In the genomic region with DNA sequence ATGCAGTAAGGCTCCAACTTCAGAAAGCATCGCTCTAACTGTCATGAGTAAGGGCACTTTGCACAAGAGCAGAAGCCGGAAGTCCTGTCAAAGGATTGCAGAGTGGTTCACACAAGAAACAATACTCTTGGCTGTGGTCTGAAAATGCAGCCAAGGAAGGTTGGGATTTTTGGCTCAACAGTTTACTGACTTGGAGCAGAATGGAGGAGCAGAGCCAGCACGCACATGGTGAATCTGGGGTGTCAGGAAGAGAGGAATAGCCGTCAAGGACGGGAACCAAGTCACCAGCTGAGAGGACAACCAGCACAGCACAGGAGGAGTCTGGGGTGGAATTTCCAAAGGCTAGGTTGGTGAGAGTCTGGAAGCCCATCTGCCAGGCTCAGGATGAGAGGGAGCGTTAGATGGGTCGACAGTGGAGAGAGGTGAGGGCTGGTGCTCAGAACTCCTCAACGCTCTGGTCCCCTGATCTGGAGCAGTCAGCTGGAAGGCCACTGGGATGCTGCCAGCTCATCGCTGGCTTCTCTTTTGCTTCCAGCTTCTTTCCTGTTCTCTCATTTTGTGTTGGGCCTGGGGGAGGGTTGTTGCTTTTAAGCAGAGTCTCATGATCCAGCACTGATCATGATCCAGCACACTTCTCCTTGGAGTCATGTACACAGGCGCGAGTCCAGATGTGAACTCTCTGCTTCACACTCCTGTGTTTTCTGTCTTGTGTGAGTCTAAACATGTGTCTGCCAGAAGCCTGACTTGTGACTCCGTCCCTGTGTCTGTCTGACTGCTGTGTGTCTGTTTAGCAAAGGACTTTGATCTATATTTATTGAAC, we compare ENCODE assay signal across 10 mouse cellular contexts. TPM values are rescaled to one million over a fixed set of nuclear protein-coding genes. Genes with fewer than 3 reads are reported as not detected.
DNase-seq lines count a peak whose midpoint lies in the region; ATAC-seq lines count a peak whose summit lies in the region.
"Had no signal": no experiment of that assay in that cellular context is flagged by ENCODE, and none has a peak within 500 bp of the region (broad histone marks: within the 10 kb centered on the region; RNA-seq: fewer than 3 reads in every experiment).

No protein-coding gene starts in this region.

- no peak for ATAC-seq in embryonic facial prominence, embryonic 13.5 days (ENCODE audit: insufficient number of reproducible peaks, insufficient read depth, low FRiP score, low TSS enrichment, low read depth)
- no peak for ATAC-seq in limb, embryonic 15.5 days (ENCODE audit: insufficient number of reproducible peaks, low FRiP score, low TSS enrichment, low read depth)
- ATAC-seq in CD4-positive, CD25-positive, alpha-beta regulatory T cell, adult 4 months = no peak

- H3K36me3 ChIP-seq in embryonic facial prominence, embryonic 13.5 days = 0 out of 2 replicates have a peak, but pooled peaks cover 11% of the 10 kb centered on the region
- H3K36me3 ChIP-seq in embryonic facial prominence, embryonic 10.5 days (replicated peaks) = no peaks in the 10 kb centered on the region; the same call in 1 of the 2 replicates
- H3K36me3 ChIP-seq in limb, embryonic 15.5 days = peaks cover 10% of the 10 kb centered on the region; the same call in 1 of the 2 replicates

- 80% methylated on average over 12 of the region's 12 CpGs for WGBS in embryonic facial prominence, embryonic 13.5 days
- WGBS in embryonic facial prominence, embryonic 10.5 days = 87% methylated on average over 12 of the region's 12 CpGs
- WGBS in limb, embryonic 15.5 days = 55% methylated on average over 12 of the region's 12 CpGs

- no peak overlapping the region for H3K4me2 ChIP-seq in embryonic facial prominence, embryonic 13.5 days
- no peak overlapping the region for H3K4me2 ChIP-seq in limb, embryonic 15.5 days

- H3K9me3 ChIP-seq in embryonic facial prominence, embryonic 13.5 days = no peaks in the 10 kb centered on the region
- no peaks in the 10 kb centered on the region for H3K9me3 ChIP-seq in embryonic facial prominence, embryonic 10.5 days
- H3K9me3 ChIP-seq in limb, embryonic 15.5 days = no peaks in the 10 kb centered on the region

- no peak for DNase-seq in embryonic facial prominence, embryonic 10.5 days (ENCODE audit: low spot score)
- DNase-seq in left cerebral cortex, postnatal 4 days = peak; percentile 64
- DNase-seq in left cerebral cortex, adult 8-10 months (ENCODE audit: low spot score in 2 of 2) = no peak
- peak; percentile 72 for DNase-seq in cerebellum, adult 9-11 months
- DNase-seq in kidney, adult 8-10 months = no peak
- DNase-seq: thymus, postnatal 25 days had no signal

- intact Hi-C loops in left cerebral cortex, postnatal 4 days (cut with DNase I) = no loop called here

- H3K27ac ChIP-seq in embryonic facial prominence, embryonic 13.5 days = peak overlapping the region; percentile 5; the same call in 1 of the 2 replicates
- no peak overlapping the region for H3K27ac ChIP-seq in embryonic facial prominence, embryonic 10.5 days (replicated peaks)
- peak overlapping the region; percentile 65; the same call in 1 of the 2 replicates for H3K27ac ChIP-seq in limb, embryonic 15.5 days
- H3K27ac ChIP-seq: kidney, postnatal 0 days had no signal

- no peak overlapping the region for H3K4me3 ChIP-seq in embryonic facial prominence, embryonic 13.5 days
- no peak overlapping the region for H3K4me3 ChIP-seq in embryonic facial prominence, embryonic 10.5 days
- no peak overlapping the region for H3K4me3 ChIP-seq in limb, embryonic 15.5 days

- peak overlapping the region; percentile 1; the same call in 1 of the 2 replicates for H3K9ac ChIP-seq in embryonic facial prominence, embryonic 13.5 days
- no peak overlapping the region for H3K9ac ChIP-seq in limb, embryonic 15.5 days

- no peaks in the 10 kb centered on the region for H3K27me3 ChIP-seq in embryonic facial prominence, embryonic 13.5 days
- no peaks in the 10 kb centered on the region for H3K27me3 ChIP-seq in embryonic facial prominence, embryonic 10.5 days (replicated peaks; ENCODE audit: low read depth, poor library complexity, severe bottlenecking)
- no peaks in the 10 kb centered on the region for H3K27me3 ChIP-seq in limb, embryonic 15.5 days

- H3K4me1 ChIP-seq in embryonic facial prominence, embryonic 13.5 days = peaks cover 7% of the 10 kb centered on the region; the same call in 1 of the 2 replicates
- peaks cover 17% of the 10 kb centered on the region for H3K4me1 ChIP-seq in embryonic facial prominence, embryonic 10.5 days
- H3K4me1 ChIP-seq in limb, embryonic 15.5 days = peaks cover 19% of the 10 kb centered on the region

RNA-seq across cellular contexts. Expression of gene Morc3, which starts 34.7 kb away (rescaled TPM):
- polyA plus RNA-seq in embryonic facial prominence, embryonic 13.5 days (2015; fragmentation: Nextera tagmentation; extraction: Ambion mirVana) = 32.9 and 42.8 TPM in 2 replicates
- 29.1 and 31.5 TPM in 2 replicates for polyA plus RNA-seq in embryonic facial prominence, embryonic 10.5 days (2016; fragmentation: Nextera tagmentation; extraction: Ambion mirVana)
- 10 to 100 TPM; 38.0 to 45.6 TPM for total RNA-seq in left cerebral cortex, postnatal 4 days (2021)
- total RNA-seq in left cerebral cortex, adult 8-10 months (2022) = 10 to 100 TPM; 27.7 to 34.8 (median 29.4) TPM
- 28.2 and 31.6 TPM in 2 replicates for polyA plus RNA-seq in limb, embryonic 15.5 days (2015; fragmentation: Nextera tagmentation; extraction: Ambion mirVana)
- polyA plus RNA-seq in CD4-positive, CD25-positive, alpha-beta regulatory T cell, adult 4 months (2017; shearing (Covaris generic)) = 100 to 1,000 TPM in 1 of 2 experiments, 10 to 100 TPM in 1; 90.1 to 129 TPM

Comparison
In these comparisons a context has a peak if more than half of its experiments do, and no peak if none do; other contexts are left out.
1. DNase-seq: peak in left cerebral cortex, postnatal 4 days (single experiment) and cerebellum, adult 9-11 months (single experiment); none in embryonic facial prominence, embryonic 10.5 days (single experiment), left cerebral cortex, adult 8-10 months (0 of 2) and kidney, adult 8-10 months (0 of 2).